Mouse (Mus musculus): ENCODE results near the gene Nyap1. TPM values are rescaled to one million over a fixed set of nuclear protein-coding genes. Genes with fewer than 3 reads are reported as not detected.
"Not testable (repeated sequence)": the region's sequence is repeated elsewhere in the genome, so short reads cannot be mapped to it uniquely, and the experiment has no call there.

Gene Nyap1
- polyA plus RNA-seq, 1 experiment from 2014 or later = 1.9 TPM

DNA sequence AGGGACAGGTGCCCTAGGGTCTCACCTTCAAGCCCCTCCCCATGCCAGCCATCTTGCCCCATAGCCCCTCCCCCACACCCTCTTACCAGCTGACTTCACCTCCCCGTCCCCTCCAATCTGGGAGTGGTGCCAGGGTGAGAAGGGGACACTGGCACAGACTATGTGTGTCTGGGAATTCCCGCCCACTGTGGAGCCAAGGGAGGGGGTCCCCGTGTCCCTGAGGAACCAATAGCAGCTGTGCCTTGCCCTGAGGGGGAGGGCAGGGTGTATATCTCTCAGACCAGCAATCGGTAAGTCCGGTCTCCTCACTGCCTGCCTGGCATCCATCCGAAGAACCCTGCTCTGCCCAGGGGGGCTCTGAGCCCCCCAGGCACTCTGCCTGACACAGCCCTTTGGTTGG, 16.5 kb upstream of the Nyap1 start:
- Histone ChIP-seq H3K9me3 (ENCODE audit: control insufficient read depth, low read length) (no peaks in the 10 kb centered on the region), H3K4me1 (replicated peaks; ENCODE audit: control insufficient read depth, insufficient read depth, low read length) (no peaks in the 10 kb centered on the region), H3K36me3 (ENCODE audit: control insufficient read depth, insufficient read depth, low read length) (peaks cover 48% of the 10 kb centered on the region), H3K27ac (ENCODE audit: low read depth) (no peak overlapping the region), H3K27me3 (replicated peaks; ENCODE audit: control insufficient read depth, insufficient read depth, low read length) (no peaks in the 10 kb centered on the region), H3K4me2 (ENCODE audit: low read length) (no peak overlapping the region), H3K9ac (ENCODE audit: low read length) (no peak overlapping the region), H3K4me3 (ENCODE audit: low read depth, low read length) (no peak overlapping the region)
- no peak for ATAC-seq (replicated peaks; ENCODE audit: low FRiP score, low TSS enrichment, low read depth)
- 85% methylated on average over 6 of the region's 6 CpGs for WGBS
- no peak for DNase-seq (ENCODE audit: low spot score)

DNA sequence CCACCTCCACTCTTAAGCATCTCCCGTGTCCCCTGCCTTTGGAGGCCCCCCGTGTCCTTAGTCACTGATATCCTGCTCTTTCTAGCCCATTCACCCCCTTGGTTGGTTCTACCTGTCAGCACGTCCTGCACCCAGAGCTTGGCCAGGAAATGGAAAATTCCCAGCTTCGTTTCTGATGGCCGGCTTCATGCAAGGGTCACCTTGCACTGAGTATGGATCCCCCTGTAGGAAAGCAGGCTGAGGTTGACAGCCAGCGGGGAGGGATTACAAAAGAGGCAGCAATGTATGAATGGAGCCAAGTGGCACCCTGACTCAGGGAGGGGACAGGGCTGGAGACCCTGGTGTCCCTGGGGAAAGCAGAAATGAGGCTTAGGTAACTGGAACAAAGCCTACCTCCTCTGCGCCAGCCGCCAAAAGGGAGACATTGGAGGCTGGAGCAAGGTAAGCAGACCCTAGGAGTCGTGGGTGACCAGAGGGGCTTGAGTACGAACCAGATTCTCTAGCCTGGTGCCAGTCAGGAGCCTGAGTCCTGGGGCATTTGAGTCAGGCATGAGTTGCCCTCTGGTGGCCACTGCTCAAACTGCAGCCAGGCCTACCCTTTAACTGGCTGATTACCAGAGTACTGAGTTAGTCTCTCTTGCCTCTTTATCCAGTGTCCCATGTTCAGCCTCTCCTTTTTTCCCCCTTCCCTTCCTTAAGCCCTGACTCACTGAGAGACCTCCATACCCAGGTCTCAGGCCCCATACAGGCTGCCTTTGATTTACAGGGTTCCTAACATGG, 15.7 kb upstream of the Nyap1 start:
- Histone ChIP-seq H3K4me1 (replicated peaks; ENCODE audit: control insufficient read depth, insufficient read depth, low read length) (no peaks in the 10 kb centered on the region), H3K27ac (ENCODE audit: low read depth) (no peak overlapping the region), H3K36me3 (ENCODE audit: control insufficient read depth, insufficient read depth, low read length) (peaks cover 55% of the 10 kb centered on the region), H3K9me3 (ENCODE audit: control insufficient read depth, low read length) (no peaks in the 10 kb centered on the region), H3K27me3 (replicated peaks; ENCODE audit: control insufficient read depth, insufficient read depth, low read length) (no peaks in the 10 kb centered on the region), H3K9ac (ENCODE audit: low read length) (no peak overlapping the region), H3K4me3 (ENCODE audit: low read depth, low read length) (no peak overlapping the region), H3K4me2 (ENCODE audit: low read length) (no peak overlapping the region)
- ATAC-seq (replicated peaks; ENCODE audit: low FRiP score, low TSS enrichment, low read depth) (peak; percentile 36; the same call in 1 of the 2 replicates), DNase-seq (ENCODE audit: low spot score) (peak; percentile 95)
- WGBS = 46% methylated on average over 10 of the region's 10 CpGs

DNA sequence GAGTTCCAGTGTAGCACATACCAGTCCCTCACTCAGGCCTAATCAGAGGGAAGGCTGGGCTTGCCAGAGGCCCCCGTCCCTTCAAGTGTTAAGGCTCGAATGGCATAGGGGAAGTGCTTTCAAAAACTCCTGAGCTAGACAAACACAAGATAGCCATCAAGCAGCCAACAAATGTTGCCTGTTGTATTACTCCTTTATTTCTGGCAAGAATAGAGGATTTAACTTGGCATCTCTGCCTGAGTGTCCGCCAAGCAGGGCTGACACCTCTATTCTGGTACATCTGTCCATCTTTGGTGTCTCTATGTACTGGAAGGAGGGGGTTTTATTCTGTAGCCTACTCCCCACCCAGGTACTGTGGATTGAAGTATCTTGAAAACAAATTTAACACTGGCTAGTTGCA, 14.7 kb upstream of the Nyap1 start:
- H3K9me3 ChIP-seq (ENCODE audit: control insufficient read depth, low read length) = no peaks in the 10 kb centered on the region
- no peak for DNase-seq (ENCODE audit: low spot score)
- H3K36me3 ChIP-seq (ENCODE audit: control insufficient read depth, insufficient read depth, low read length) = peaks cover 64% of the 10 kb centered on the region
- no peaks in the 10 kb centered on the region for H3K27me3 ChIP-seq (replicated peaks; ENCODE audit: control insufficient read depth, insufficient read depth, low read length)
- H3K9ac ChIP-seq (ENCODE audit: low read length) = no peak overlapping the region
- no peak overlapping the region for H3K4me3 ChIP-seq (ENCODE audit: low read depth, low read length)
- H3K4me1 ChIP-seq (replicated peaks; ENCODE audit: control insufficient read depth, insufficient read depth, low read length) = no peaks in the 10 kb centered on the region
- WGBS = 77% methylated on average over 3 of the region's 3 CpGs
- ATAC-seq (replicated peaks; ENCODE audit: low FRiP score, low TSS enrichment, low read depth) = no peak
- no peak overlapping the region for H3K4me2 ChIP-seq (ENCODE audit: low read length)
- no peak overlapping the region for H3K27ac ChIP-seq (ENCODE audit: low read depth)

DNA sequence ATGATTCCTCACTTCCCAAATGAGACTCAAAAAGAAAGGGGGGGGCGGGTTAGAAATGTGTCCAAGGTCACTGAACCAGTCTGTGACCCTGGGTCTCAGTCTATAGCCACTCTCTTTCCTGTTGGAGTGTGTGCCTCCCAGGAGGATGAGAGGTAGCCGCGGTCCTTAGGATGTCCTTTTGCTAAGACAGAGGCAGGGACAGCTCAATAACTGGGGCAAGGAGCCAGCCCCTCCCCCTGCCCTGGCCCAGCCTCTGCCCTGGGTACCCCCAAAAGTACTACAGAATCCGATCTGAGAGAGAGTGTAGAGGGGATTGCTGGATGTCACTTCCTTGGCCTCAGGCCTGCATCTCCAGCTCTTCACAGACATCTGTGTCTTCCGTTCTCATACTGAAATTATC, 14.0 kb upstream of the Nyap1 start:
- DNase-seq (ENCODE audit: low spot score) (no peak), ATAC-seq (replicated peaks; ENCODE audit: low FRiP score, low TSS enrichment, low read depth) (no peak)
- Histone ChIP-seq H3K27me3 (replicated peaks; ENCODE audit: control insufficient read depth, insufficient read depth, low read length) (no peaks in the 10 kb centered on the region), H3K9me3 (ENCODE audit: control insufficient read depth, low read length) (no peaks in the 10 kb centered on the region), H3K36me3 (ENCODE audit: control insufficient read depth, insufficient read depth, low read length) (peaks cover 66% of the 10 kb centered on the region), H3K4me1 (replicated peaks; ENCODE audit: control insufficient read depth, insufficient read depth, low read length) (no peaks in the 10 kb centered on the region), H3K9ac (ENCODE audit: low read length) (no peak overlapping the region), H3K27ac (ENCODE audit: low read depth) (no peak overlapping the region), H3K4me3 (ENCODE audit: low read depth, low read length) (no peak overlapping the region), H3K4me2 (ENCODE audit: low read length) (no peak overlapping the region)
- 90% methylated on average over 5 of the region's 5 CpGs for WGBS

DNA sequence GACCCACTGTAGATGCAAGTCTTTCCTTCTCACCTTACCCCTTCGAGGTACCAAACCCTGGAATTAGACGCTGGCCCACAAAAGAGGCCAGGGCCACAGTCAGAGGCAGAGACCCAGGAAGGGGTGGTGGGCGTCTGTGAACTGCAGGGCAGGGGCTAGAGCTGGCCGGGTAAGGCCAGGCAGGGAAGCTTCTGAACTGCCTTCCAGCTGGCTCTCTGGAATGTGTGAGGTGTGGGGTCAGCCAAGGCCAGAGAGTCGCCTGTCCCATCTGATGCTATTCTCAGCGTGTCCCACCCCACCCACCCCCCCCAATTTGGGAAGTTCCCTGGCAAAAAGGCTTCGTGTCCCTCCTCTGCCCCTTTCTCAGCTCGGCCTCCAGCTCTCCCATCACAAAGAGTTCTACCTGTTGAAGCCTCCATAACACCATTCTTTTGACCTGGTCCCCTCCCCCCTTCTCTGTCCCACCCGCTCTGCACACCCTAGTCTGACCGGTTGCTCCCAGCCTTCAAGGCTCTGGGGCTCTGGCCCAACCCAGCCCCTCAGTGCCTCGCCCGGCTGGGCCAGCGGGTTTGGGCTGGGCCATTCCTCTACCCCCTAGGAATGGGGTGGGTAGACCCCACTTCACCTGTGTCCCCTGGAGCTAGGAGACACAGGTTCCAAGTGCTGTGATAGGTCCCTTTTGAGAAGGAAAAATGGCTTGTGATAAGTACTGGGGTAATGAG, 11.9 kb upstream of the Nyap1 start:
- H3K27ac ChIP-seq (ENCODE audit: low read depth) = no peak overlapping the region
- no peak for ATAC-seq (replicated peaks; ENCODE audit: low FRiP score, low TSS enrichment, low read depth)
- H3K36me3 ChIP-seq (ENCODE audit: control insufficient read depth, insufficient read depth, low read length) = peaks cover 57% of the 10 kb centered on the region
- H3K9ac ChIP-seq (ENCODE audit: low read length) = no peak overlapping the region
- DNase-seq (ENCODE audit: low spot score) = no peak
- 71% methylated on average over 13 of the region's 13 CpGs for WGBS
- no peaks in the 10 kb centered on the region for H3K9me3 ChIP-seq (ENCODE audit: control insufficient read depth, low read length)
- peaks cover 14% of the 10 kb centered on the region for H3K4me1 ChIP-seq (replicated peaks; ENCODE audit: control insufficient read depth, insufficient read depth, low read length)
- no peak overlapping the region for H3K4me3 ChIP-seq (ENCODE audit: low read depth, low read length)
- no peaks in the 10 kb centered on the region for H3K27me3 ChIP-seq (replicated peaks; ENCODE audit: control insufficient read depth, insufficient read depth, low read length)
- H3K4me2 ChIP-seq (ENCODE audit: low read length) = no peak overlapping the region

DNA sequence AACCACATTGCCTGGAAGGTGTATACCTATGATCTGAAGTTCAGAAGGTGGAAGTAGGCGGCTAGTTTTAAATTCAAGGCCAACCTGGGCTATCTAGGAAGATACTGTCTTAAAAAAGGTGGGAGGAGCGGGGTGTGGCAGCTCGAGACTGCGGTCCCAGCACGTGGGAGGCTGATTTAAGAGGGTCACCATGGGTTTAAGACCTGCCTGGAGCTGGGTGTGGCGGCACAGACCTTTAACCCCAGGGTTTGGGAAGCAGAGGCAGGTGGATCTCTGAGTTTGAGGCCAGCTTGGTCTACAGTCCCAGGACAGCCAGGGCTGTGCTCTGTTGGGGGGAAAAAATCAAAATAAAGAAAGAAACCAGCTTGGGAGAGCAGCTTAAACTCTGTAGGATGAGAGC, 10.6 kb upstream of the Nyap1 start:
- no peak overlapping the region for H3K4me2 ChIP-seq (ENCODE audit: low read length)
- WGBS = 88% methylated on average over 6 of the region's 6 CpGs
- ATAC-seq (replicated peaks; ENCODE audit: low FRiP score, low TSS enrichment, low read depth) (no peak), DNase-seq (ENCODE audit: low spot score) (no peak)
- H3K9ac ChIP-seq (ENCODE audit: low read length) = no peak overlapping the region
- H3K9me3 ChIP-seq (ENCODE audit: control insufficient read depth, low read length) = no peaks in the 10 kb centered on the region
- no peak overlapping the region for H3K27ac ChIP-seq (ENCODE audit: low read depth)
- peaks cover 22% of the 10 kb centered on the region for H3K4me1 ChIP-seq (replicated peaks; ENCODE audit: control insufficient read depth, insufficient read depth, low read length)
- H3K4me3 ChIP-seq (ENCODE audit: low read depth, low read length) = no peak overlapping the region
- H3K27me3 ChIP-seq (replicated peaks; ENCODE audit: control insufficient read depth, insufficient read depth, low read length) = no peaks in the 10 kb centered on the region
- peaks cover 47% of the 10 kb centered on the region for H3K36me3 ChIP-seq (ENCODE audit: control insufficient read depth, insufficient read depth, low read length)

DNA sequence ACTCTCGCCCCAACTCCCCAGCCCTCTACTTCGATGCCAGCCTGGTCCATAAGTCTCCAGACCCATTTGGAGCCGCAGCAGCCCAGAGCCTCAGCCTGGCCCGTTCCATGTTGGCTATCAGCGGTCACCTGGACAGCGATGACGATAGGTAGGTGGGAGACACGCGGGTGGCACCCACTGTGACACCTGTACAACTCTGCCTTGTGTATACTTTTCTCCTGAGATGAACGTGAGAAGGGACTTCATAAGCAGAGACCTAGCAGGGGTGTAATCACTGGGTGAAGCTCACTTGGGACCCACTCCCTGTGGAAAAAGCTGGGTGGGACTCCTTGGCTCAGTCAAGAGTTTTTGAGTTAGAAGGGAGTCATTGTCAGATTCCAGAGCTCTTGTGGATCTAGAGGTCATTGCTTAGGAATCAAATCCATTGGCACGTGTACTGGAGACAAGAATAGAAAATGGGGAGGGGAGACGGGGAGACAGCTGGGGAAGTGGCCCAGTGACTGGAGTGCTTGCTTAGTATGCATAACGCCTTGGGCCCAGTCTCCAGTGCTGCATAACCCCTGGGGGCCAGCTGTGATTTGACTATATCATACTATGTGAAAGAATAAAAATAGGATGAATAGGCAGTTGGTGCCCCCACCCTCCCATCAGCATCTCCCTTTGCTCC, 9.9 kb upstream of the Nyap1 start:
- 92% methylated on average over 13 of the region's 13 CpGs for WGBS
- no peaks in the 10 kb centered on the region for H3K9me3 ChIP-seq (ENCODE audit: control insufficient read depth, low read length)
- no peak overlapping the region for H3K4me2 ChIP-seq (ENCODE audit: low read length)
- no peaks in the 10 kb centered on the region for H3K27me3 ChIP-seq (replicated peaks; ENCODE audit: control insufficient read depth, insufficient read depth, low read length)
- H3K36me3 ChIP-seq (ENCODE audit: control insufficient read depth, insufficient read depth, low read length) = peaks cover 42% of the 10 kb centered on the region
- no peak for ATAC-seq (replicated peaks; ENCODE audit: low FRiP score, low TSS enrichment, low read depth)
- no peak for DNase-seq (ENCODE audit: low spot score)
- H3K27ac ChIP-seq (ENCODE audit: low read depth) = no peak overlapping the region
- H3K4me1 ChIP-seq (replicated peaks; ENCODE audit: control insufficient read depth, insufficient read depth, low read length) = peaks cover 22% of the 10 kb centered on the region
- no peak overlapping the region for H3K4me3 ChIP-seq (ENCODE audit: low read depth, low read length)
- H3K9ac ChIP-seq (ENCODE audit: low read length) = no peak overlapping the region

DNA sequence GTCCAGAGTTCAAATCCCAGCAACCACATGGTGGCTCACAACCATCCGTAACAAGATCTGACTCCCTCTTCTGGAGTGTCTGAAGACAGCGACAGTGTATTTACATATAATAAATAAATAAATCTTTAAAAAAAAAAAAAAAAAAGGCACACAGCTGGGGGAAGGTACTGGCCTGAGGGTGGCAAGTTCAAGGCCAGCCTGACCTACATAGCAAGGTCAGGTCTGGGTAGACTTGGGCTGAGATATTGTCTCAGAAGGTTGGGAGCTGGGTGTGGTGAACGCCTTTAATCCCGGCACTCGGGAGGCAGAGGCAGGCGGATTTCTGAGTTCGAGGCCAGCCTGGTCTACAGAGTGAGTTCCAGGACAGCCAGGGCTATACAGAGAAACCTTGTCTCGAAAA, 8.8 kb upstream of the Nyap1 start:
- ATAC-seq (replicated peaks; ENCODE audit: low FRiP score, low TSS enrichment, low read depth) = not testable (repeated sequence)
- 97% methylated on average over 6 of the region's 8 CpGs for WGBS

More for the DNA sequence above, 8.8 kb upstream of the Nyap1 start:
- Histone ChIP-seq H3K36me3 (ENCODE audit: control insufficient read depth, insufficient read depth, low read length) (peaks cover 38% of the 10 kb centered on the region), H3K4me1 (replicated peaks; ENCODE audit: control insufficient read depth, insufficient read depth, low read length) (peaks cover 22% of the 10 kb centered on the region)
- H3K9ac ChIP-seq (ENCODE audit: low read length); H3K4me3 ChIP-seq (ENCODE audit: low read depth, low read length); H3K9me3 ChIP-seq (ENCODE audit: control insufficient read depth, low read length); H3K27me3 ChIP-seq (replicated peaks; ENCODE audit: control insufficient read depth, insufficient read depth, low read length); H3K27ac ChIP-seq (ENCODE audit: low read depth); H3K4me2 ChIP-seq (ENCODE audit: low read length); DNase-seq (ENCODE audit: low spot score): not testable (repeated sequence)

Data from intestine, embryonic 14.5 days (tissue).